Mouse (Mus musculus): ENCODE measurements around the gene Uhrf2.

DNA sequence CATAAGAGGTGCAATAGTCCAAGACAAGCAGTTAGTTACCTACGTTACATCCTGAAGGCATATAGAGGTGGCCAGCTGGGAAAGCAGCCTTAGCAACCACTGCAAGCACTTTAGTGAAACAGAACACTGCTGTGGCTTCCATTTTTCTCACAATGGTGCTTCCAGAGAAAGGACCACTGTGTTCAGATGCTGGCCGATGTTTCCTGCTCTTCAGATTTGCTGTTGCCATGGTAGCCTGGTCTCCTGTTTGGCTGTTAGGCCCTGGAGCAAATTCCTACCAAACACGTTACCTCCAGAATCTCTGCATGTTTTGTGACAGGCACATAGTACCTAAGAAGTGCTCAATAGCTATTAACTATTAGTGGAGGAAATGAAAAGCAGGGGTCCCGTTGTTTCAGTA is 66.7 kb downstream of the Uhrf2 start:
- TF ChIP-seq CTCF (IDR thresholded peaks at IDR 0.05; ENCODE audit: control insufficient read depth, insufficient read depth, low read length) = no peak
- no peak for TF ChIP-seq POLR2A (IDR thresholded peaks at IDR 0.05; ENCODE audit: borderline replicate concordance, control insufficient read depth, low read depth, low read length)
